Mouse (Mus musculus) megakaryocyte-erythroid progenitor cell, adult 5 weeks (primary cell): Measurements from ENCODE around the gene Bcas3. TPM values are rescaled to one million over a fixed set of nuclear protein-coding genes. Genes with fewer than 3 reads are reported as not detected.

Source experiments
- polyA plus RNA-seq: library from polyadenylated mRNA; stranded (reverse); fragments of >175 nt; gene quantifications from 2 replicates; pipeline ENCODE4 v1.2.3, GENCODE M21; 2012

Bcas3 gene
- 90.7 and 91.3 TPM in 2 replicates for polyA plus RNA-seq

DNA sequence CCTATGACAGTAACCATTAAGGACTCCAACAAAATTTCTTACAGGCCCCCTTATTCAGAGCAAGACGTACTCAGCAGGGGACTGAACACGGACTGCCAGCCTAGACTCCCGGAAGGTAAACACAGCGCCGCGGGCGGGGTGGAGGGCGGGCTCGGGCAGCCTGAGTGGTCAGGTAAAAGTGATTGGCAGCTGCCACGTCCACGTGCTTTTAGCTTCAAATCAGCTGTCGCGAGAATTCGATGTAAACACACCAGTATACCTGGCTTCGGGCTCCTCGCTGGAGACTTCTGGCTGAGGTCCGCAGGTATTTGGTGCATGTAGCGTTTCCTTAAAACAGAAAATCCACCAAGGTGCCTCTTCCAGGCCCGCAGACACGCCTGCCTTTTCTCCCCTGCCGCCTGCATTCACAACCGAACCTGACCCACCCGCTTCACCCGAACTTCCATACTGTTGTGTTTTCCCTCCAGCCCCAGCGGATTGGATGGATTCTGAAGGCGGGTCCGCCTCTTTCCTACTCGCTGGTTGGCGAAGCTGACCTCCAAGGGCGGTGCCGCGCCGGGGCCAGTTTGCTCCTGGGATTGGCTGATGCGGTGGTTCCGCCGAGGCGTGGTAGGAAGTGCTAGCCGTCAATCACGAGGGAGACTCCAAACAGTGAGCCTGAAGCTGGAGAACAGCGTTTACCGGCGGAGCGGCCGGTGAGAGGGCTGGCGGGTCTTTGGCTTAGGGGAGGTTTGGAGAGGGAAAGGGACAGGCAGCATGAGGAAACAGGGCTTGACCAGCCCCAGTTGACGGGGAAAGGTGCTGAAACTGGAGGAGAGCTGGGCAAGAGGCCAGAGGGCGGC, at the start of gene Bcas3:
Bcas3 (plus strand) TSS at position 629 of the 842 bp plus-strand sequence.

DNA sequence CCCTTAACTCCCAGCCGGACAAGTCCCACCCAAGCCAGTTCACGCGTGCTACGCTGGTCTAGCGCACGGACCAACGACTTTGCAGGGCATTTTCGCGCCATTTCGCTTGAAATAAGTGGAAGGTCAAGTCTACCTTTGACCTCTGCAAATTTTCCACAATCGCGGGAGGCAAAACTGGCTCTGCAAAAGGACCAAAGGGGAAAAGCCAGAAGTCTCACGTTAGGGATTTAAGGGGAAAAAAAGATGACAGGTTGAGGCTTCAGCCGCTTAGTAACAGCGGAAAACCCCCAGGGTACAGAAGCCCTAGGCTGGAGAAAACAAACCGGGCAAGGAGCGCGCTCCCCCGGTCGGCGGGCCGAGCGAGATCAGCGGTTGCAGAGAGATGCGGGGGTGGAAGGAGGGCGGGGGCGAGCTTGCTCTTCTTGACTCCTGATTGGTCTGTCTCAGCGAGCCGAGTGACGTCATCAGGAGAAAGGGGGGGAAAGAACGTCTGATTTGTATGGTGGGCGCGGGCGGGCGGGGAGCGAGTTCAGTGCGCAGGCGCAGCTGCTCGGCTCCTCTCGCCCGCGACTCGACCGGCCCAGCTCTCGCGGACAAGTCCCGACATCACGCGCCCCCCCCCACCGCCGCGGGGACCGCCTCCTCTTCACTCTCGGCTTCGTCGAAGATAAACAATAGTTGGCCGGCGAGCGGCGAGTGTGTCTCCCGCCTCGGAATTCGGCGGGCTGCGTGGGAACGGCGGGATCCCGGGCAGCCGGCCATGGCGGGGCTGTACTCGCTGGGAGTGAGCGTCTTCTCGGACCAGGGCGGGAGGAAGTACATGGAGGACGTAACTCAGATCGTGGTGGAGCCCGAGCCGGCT, 42.0 kb upstream of the Bcas3 start, which contains the start of gene Ppm1d:
Ppm1d (plus strand) TSS at position 532 of the 862 bp plus-strand sequence.

GRCm38 (mm10) chr11:85832231-85832924, 479.4 kb downstream of the Bcas3 start, which contains the start of gene Tbx2:
TSS of gene Tbx2 (plus strand) at chr11:85832551.

DNA sequence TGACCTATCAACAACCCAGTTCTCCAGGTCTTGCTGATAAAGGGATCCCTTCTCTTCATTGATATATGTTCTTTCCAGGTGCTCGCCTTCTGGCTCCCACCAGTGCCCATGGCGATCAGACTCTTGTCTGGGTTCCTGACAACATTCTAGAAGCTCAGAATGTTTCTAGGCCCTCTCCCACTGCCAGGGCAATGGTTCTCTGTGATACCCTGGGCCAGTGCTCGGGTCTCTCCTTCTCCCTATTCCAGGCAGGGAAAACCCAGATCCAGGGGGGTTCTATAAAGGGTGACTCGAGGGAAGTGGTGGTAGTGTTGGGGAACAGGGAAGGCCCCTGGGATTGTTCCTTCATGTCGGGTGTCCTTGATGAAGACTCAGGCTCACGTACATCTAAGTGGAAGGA, 497.3 kb downstream of the Bcas3 start, which contains the start of gene Gm11444:
Gm11444 (minus strand) TSS at position 101 of the 400 bp plus-strand sequence.

Other genes starting within 250 kb of the Bcas3 start
- 7.2 and 10.3 TPM in 2 replicates for gene Usp32, start 213.0 kb upstream of the Bcas3 start, polyA plus RNA-seq
- gene 1700125H20Rik, start 182.8 kb upstream of the Bcas3 start, polyA plus RNA-seq: not detected in 2 replicates
- 4.3 and 5.4 TPM in 2 replicates for gene Appbp2, start 118.0 kb upstream of the Bcas3 start, polyA plus RNA-seq
- gene Ppm1d, start 41.9 kb upstream of the Bcas3 start, polyA plus RNA-seq: 10.8 and 12.5 TPM in 2 replicates